ENCODE assay signal across 24 mouse cellular contexts in genomic region chr7:68100388-68100787, GRCm38 (mm10).
DNase-seq lines count a peak whose midpoint lies in the region; ATAC-seq lines count a peak whose summit lies in the region.
"Had no signal": no experiment of that assay in that cellular context is flagged by ENCODE, and none has a peak within 500 bp of the region (broad histone marks: within the 10 kb centered on the region; RNA-seq: fewer than 3 reads in every experiment).

No protein-coding gene starts in this region.

- no peak overlapping the region for H3K4me3 ChIP-seq in lung, embryonic 15.5 days
- no peak overlapping the region for H3K4me3 ChIP-seq in intestine, embryonic 16.5 days (ENCODE audit: low read length)
- H3K4me3 ChIP-seq: embryonic facial prominence, embryonic 12.5 days; embryonic facial prominence, embryonic 15.5 days; forebrain, embryonic 15.5 days; heart, embryonic 12.5 days; heart, embryonic 15.5 days; hindbrain, embryonic 10.5 days; hindbrain, embryonic 13.5 days had no signal

- H3K9ac ChIP-seq in lung, embryonic 15.5 days = no peak overlapping the region
- H3K9ac ChIP-seq in intestine, embryonic 16.5 days (ENCODE audit: low read depth, low read length) = no peak overlapping the region
- H3K9ac ChIP-seq: embryonic facial prominence, embryonic 12.5 days; embryonic facial prominence, embryonic 15.5 days; forebrain, embryonic 15.5 days; heart, embryonic 12.5 days; heart, embryonic 15.5 days; hindbrain, embryonic 13.5 days had no signal

- no peaks in the 10 kb centered on the region for H3K9me3 ChIP-seq in lung, embryonic 15.5 days
- H3K9me3 ChIP-seq in intestine, embryonic 16.5 days (ENCODE audit: control insufficient read depth, low read length) = no peaks in the 10 kb centered on the region
- H3K9me3 ChIP-seq: embryonic facial prominence, embryonic 12.5 days; embryonic facial prominence, embryonic 15.5 days; forebrain, embryonic 15.5 days; heart, embryonic 12.5 days; heart, embryonic 15.5 days; hindbrain, embryonic 10.5 days; hindbrain, embryonic 13.5 days had no signal

- H3K27ac ChIP-seq in lung, embryonic 15.5 days = 0 out of 2 replicates have a peak overlapping the region, but pooled peaks have one; percentile 21
- H3K27ac ChIP-seq in intestine, embryonic 16.5 days (ENCODE audit: low read length) = no peak overlapping the region
- H3K27ac ChIP-seq: embryonic facial prominence, embryonic 12.5 days; embryonic facial prominence, embryonic 15.5 days; forebrain, embryonic 15.5 days; heart, embryonic 15.5 days; hindbrain, embryonic 10.5 days; hindbrain, embryonic 13.5 days had no signal

- H3K4me2 ChIP-seq in lung, embryonic 15.5 days = no peak overlapping the region; the same call in 1 of the 2 replicates
- no peak overlapping the region for H3K4me2 ChIP-seq in intestine, embryonic 16.5 days (ENCODE audit: low read depth, low read length)
- H3K4me2 ChIP-seq: embryonic facial prominence, embryonic 12.5 days; embryonic facial prominence, embryonic 15.5 days; forebrain, embryonic 15.5 days; heart, embryonic 12.5 days; heart, embryonic 15.5 days; hindbrain, embryonic 13.5 days had no signal

- H3K27me3 ChIP-seq in lung, embryonic 15.5 days = no peaks in the 10 kb centered on the region
- H3K27me3 ChIP-seq in intestine, embryonic 16.5 days (replicated peaks; ENCODE audit: control insufficient read depth, insufficient read depth, low read length) = no peaks in the 10 kb centered on the region
- H3K27me3 ChIP-seq: embryonic facial prominence, embryonic 12.5 days; embryonic facial prominence, embryonic 15.5 days; forebrain, embryonic 15.5 days; heart, embryonic 12.5 days; heart, embryonic 15.5 days; hindbrain, embryonic 13.5 days had no signal

- H3K4me1 ChIP-seq in lung, embryonic 15.5 days = peaks cover 45% of the 10 kb centered on the region
- H3K4me1 ChIP-seq in intestine, embryonic 16.5 days (ENCODE audit: control insufficient read depth, insufficient read depth, low read length) = peaks cover 6% of the 10 kb centered on the region; the same call in 1 of the 2 replicates

- no peaks in the 10 kb centered on the region for H3K36me3 ChIP-seq in lung, embryonic 15.5 days
- no peaks in the 10 kb centered on the region for H3K36me3 ChIP-seq in intestine, embryonic 16.5 days (ENCODE audit: control insufficient read depth, insufficient read depth, low read length)
- H3K36me3 ChIP-seq: embryonic facial prominence, embryonic 12.5 days; embryonic facial prominence, embryonic 15.5 days; forebrain, embryonic 15.5 days; heart, embryonic 12.5 days; heart, embryonic 15.5 days; hindbrain, embryonic 10.5 days; hindbrain, embryonic 13.5 days had no signal

- peak; percentile 80 for ATAC-seq in lung, embryonic 15.5 days (ENCODE audit: borderline replicate concordance, extremely low read depth, low FRiP score, low TSS enrichment)
- peak; percentile 67 for ATAC-seq in intestine, embryonic 16.5 days
- ATAC-seq: CD4-positive, CD25-positive, alpha-beta regulatory T cell, adult 4 months; forebrain, embryonic 15.5 days had no signal

- WGBS in lung, embryonic 15.5 days = 19% methylated on average over 10 of the region's 10 CpGs
- 50% methylated on average over 10 of the region's 10 CpGs for WGBS in intestine, embryonic 16.5 days

- no peak for DNase-seq in lung, postnatal 25 days (ENCODE audit: low spot score)
- peak; percentile 51 for DNase-seq in lung, postnatal 10 days
- DNase-seq in right cerebral cortex, postnatal 4 days = no peak
- no peak for DNase-seq in right cerebral cortex, postnatal 25 days
- DNase-seq: adrenal gland, adult 2 months; adrenal gland, postnatal 14 days; cerebellum, adult 11 months; cerebellum, adult 2 months; cerebellum, adult 9-11 months; cerebellum, postnatal 25 days; gastrocnemius, postnatal 25 days; heart, adult 18-20 months; heart, postnatal 10 days; heart, postnatal 36 days had no signal
